Mouse (Mus musculus) B cell, adult 2 months (primary cell): ENCODE measurements around the gene Uba5.

Experiments
- DNase-seq, 2 experiments: peaks; one replicate each; pipeline ENCODE4 v3.0.0; 2022

Uba5 gene

DNA sequence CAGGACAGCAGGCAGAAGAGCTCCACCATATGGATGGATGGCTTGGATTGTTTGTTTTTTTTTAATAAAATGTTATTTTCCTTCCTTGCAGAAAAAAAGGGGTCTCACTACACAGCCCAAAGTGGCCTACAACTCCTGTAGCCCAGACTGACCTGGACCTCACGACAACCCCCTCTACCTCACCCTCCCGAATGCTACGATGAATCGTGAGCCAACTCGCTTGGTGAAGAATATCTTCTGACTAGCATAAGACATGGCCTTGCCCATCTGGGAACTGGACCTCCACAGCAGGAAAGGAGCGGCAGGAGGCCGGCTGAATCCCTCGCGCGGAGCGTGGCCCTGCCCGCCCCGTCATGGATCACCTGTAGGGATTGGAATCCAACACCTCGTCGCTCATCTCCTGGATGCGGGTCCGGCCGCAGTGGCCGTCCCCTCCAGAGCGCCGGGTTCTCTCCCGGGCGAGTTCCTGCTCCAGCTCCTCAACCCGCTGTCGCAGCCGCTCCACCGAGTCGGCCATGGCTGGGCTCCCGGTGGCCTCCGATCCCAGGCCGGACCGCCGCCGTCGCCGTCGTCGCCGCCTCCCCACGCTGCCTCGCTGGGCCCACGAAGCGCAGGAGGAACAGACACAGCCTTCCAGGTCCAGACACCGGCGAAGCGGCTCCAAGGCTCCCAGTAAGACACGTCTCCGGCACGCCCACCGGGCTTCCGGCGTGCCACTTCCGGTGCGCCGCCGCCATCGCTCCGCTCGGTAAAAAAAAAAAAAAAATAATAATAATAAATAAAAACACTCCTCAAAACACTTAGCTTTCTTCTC, at the start of gene Uba5:
Uba5 (minus strand) TSS at position 705 of the 814 bp plus-strand sequence.
- no peak for DNase-seq

DNA sequence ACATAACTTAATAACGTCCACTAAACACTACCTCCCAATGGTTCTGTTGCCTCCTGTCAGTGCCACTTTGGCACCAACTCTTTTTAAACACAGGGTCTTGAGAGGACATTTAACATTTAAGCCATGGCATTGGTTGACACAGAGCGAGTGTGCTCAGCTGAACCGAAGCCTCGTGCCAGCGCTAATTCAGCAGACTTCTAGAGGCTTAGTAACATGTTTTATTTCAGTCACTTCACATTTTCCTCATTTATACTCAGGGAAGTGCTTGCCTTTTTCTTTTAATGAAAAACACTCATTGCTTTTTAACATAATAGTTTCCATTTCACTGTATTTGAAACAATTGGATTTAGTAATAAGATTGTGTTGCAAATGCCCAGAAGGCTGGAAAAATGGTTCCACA, 46.2 kb upstream of the Uba5 start:
- no peak for DNase-seq

DNA sequence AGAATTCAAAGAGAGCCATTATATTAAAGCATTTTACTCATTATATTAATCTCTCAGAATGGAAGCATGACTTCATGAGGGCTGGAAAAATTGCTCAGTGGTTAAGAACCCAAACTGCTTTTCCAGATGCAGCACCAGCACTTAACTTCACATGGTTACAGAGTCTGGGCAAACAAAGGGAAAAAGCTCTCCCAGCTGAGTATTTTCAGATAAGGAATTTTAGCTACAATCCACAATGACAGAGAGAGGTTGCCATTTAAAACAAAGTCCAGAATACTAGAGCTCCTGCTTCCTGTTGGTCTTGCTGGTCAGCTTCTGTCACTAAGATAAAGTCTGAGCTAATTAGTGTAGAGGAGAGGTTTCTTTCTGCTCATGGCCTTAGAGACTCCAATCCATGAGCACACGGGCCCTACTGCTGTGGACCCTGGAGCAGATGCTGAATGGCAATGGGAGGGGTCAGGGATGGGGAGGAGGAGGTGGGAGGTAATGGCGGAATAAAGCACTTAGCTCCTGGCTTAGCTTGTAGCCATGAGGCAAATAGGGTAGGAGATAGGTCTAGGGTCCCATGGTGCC, 45.7 kb upstream of the Uba5 start:
- no peak for DNase-seq

DNA sequence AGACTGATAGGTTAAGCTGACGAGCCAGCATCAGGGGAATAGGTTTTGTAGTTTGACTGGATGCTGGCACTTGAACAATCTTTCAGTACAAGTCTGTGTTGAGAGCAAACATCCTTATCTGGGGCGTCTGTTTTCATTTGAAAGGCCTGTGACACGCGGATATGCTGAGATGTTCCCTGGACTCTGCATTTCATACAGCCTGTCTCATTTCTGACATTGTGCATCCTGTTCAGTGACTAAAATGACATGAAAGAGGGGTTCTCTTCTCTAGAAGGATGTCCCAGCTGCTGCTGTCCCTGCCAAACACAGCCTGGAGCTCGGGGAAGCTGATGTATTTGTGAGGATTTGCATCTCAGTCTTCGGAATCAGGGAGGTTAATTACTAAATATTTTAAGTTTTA, 44.5 kb upstream of the Uba5 start:
- no peak for DNase-seq

DNA sequence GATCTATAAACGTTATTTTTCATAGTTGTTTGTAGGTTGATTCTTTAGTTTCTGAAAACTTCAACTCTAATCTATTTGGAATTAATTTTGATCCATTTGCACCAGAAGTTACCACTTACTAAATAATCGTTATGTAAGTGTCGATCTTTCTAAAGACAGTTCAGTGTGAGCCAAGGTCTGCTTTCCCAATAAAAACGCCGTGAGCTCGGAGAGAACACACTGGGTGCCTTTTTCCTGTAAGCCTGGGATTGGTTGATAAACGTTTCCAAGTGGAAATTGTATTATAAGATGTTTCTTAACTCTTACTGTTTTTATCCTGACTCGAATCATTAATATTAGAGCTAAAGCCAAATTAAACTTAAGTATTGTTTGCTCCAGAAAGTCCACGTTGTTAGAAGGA, 44.0 kb upstream of the Uba5 start:
- no peak for DNase-seq

DNA sequence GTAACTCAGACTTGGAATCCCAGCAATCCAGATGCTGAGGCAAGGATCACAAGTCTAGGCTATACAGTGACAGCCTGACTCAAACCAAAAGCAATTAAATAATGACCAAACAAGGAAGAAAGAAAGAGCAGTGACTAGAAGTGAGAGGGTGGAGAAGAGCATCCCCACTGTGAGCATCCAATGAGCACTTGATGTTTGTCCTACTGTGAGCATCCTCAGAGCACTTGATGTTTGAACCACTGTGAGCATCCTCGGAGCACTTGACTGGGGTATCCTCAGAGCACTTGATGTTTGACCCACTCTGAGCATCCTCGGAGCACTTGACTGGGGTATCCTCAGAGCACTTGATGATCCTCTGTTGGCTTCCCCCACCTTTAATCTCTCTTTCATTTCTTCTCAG, 42.1 kb upstream of the Uba5 start:
- no peak for DNase-seq

DNA sequence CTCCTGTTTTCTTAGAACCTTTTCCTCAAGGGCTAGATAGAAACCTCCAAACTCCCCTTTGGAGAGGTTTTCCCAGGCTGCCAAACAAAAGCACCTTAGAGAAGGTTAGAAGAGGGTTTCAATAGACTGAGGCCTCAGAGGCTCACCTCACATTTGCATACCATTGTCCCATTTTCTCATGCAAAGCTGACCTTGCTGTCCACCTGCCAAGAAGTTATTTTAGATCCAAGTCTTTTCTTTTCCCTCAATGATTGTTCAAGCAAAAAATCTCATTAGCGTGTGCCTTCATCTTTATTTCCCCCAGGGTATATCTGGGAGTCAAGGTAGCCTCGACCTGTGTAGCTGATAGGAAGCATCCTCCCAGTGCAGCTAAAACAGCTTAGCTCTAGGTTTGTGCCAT, 40.0 kb upstream of the Uba5 start:
- no peak for DNase-seq

DNA sequence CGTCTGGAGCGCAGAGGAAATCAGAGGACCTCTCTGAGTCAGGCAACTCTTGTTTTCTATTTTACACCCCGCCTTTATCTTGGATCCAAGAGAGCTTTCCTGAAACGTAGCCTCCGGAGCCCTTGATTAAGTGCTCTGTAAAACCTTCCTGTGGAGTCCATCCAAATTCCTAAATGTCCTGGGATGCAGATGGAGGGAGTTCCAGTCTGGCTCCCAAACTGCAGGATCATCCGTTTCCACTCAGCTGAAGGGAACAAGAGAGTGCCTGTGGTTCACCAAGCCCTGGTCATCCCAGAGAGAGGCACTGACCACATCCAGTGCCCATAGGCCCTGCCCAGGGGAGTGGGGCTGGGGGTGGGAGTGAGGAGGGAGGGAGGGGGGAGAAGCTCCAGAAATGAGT, 39.4 kb upstream of the Uba5 start:
- DNase-seq: no peak

DNA sequence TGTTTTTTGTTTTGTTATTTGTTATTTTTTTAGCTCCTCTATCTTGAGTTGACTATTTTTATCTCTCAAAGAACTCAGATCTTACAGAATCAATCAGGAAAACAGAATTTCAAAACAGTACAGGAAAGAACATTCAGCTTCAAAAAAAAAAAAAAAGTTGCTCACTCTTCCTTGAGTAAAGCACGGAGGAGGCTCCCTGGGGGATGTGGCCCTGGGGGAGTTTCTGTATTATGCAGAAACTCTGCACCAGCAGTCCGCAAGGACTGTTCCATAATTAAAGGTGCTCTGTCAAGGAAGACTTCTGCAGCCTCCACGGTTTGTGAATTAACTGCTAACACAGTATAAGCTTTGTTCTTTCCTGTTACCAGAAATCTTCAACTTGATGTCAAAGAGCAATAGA, 38.5 kb upstream of the Uba5 start:
- peak; percentile 9 to 12 for DNase-seq

DNA sequence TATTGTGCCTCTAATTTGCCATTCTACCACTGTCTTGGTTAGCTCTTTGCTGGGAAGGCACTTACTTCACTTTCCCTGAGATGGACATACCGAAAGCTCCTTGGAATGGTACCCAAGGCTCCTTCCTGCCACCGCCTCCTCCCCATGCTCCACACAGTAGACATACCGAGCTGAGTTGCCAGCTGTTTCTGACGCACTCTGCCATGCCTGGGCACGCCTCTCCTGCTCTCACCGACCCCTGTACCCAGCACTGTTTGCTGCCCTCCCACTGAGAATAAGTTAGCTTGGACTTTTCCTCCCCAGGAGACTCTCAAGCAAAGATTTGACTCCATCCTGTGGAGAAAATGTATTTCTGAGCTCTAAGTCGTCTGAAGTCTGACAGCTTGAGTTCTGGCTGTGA, 37.9 kb upstream of the Uba5 start:
- no peak for DNase-seq

DNA sequence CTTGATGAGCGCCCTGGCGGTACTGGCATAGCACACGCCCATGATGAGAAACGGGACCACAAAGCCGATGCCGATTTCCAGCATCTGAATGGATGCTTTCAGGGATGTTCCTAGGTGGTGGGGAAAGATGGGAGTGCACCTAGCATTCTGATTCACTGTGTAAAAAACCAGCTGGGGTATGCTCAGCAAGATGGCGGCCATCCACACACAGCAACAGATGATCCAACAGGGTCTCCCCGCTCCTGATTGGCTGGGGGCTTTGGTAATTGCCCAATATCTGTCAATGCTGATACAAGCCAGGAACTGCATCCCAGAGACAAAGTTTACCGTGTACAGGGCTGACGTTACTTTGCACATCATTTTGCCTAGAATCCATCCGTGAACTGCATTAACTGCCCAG, 36.1 kb upstream of the Uba5 start:
- DNase-seq: peak; percentile 55 to 60

DNA sequence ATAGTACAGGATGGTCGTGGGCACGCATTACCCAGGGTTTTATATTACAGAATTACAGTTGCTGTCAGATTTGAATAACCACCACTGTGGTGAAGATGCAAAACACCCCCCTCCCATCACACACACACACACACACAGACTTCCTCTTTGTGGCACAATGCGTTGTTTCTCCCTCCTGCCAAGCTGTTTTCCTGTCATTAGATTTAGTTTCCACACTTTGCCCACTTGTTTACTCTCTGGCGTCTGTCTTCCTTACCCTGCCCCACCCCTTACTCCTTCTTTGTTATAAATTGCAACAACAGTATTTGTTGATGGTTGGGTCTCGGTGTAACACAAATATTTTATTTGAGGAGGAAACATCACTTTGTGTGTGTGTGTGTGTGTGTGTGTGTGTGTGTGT, 35.3 kb upstream of the Uba5 start:
- DNase-seq: peak; percentile 48 to 51

DNA sequence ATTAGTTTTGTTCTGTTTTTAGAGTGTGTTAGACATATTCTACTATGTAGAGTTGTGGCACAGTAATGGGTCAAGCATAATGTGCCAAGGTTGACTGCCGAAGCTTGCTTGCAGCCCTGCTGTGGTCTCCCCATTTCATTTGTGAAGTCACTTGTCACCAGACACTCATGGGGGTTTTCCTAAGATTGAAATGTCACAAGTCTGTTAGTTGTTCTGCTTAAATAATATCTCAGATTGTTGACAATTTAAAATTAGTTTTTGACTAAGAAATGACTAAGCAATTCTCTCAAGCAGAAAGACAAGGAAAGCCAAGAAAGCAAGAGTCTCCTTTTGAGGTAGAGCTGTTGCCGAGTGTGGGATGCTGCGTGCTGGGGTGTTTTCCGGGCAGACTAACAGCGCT, 30.0 kb upstream of the Uba5 start:
- DNase-seq: no peak

DNA sequence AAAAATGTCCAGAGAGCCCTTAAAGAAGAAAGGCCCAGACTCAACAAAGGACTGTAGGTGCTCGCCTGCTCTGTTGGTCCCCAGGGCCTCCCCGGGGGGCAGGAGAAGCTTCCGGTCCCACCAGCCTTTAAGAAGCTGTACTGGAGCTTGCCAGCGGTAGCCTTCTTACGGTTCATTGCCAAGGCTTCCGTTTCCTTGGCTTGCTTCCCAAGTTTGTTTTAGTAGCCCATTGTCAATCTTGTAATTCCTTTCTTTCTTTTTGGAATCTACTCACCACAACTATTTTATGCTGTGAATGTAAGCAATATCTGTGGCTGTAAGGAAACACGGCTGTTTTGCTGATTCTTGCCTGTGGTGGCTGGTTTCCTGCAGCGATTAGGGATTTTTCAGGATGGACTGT, 25.6 kb upstream of the Uba5 start:
- DNase-seq: no peak

DNA sequence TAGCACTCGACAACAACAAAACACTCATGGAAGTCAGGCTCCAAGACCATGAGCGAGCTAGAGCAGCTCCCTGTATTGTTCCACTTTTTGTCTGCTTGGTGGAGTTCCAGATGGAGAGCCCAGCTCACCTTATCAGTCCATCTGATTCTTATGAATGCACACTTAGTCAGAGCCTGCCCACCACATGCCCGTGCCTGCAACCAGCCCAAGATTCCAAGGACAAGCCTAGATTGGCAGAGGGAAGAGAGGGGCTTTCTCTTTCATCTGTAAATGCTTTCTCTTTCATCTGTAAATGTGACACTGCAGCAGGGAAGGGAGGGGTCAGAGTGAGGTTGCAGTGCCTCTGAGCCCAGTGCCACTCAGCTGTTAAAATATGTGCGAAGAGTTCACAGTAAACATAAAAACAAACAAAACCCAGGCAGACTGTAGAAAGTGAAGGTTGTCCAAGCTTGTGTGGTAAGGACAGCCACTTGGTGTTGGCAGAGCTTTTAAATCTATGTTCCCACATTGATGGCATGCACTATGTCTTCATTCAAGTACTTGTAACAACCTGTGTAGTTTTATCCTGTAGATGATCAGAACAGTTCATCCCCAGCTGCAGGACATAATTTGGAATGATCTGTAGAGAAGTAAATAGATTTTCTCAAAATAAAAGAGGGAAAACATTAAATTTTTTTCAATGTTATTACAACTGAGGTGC, 22.9 kb upstream of the Uba5 start:
- DNase-seq: no peak

DNA sequence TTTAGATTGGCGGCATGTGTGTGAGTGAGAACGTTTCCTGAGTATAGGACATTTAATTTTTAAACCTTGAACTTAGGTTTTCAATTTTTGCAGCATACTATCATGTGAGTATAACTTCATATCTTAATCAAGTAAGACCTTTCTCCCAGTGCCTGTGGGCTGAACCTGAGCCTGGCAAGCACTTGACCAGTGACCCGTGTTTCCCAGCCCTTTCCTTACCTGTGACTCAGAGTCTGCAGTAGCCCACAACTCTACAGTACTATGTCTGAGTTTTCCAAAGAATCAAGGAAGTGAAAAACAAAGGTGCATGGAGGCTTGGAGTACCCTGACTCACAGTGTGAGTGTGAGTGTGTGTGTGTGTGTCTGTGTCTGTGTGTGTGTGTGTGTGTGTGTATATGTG, 17.1 kb upstream of the Uba5 start:
- no peak for DNase-seq

DNA sequence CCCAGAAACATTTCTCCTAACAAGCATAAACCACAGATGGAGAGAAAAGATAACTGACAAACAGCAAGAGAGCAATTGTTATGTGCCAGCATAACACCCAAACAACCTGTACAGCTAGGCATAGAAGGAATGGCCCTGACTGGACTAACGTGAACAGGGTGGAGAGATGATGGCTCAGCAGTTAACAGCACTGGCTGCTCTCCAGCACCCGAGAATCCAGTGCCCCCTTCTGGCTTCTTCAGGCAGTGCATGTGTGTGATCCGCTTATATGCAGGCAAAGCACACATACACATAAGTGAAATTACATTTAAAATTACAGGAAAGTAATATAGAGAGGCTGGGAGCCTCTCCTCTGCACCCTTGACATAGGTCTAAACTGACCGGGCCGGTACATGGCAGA, 16.4 kb upstream of the Uba5 start:
- peak; percentile 71 for DNase-seq

DNA sequence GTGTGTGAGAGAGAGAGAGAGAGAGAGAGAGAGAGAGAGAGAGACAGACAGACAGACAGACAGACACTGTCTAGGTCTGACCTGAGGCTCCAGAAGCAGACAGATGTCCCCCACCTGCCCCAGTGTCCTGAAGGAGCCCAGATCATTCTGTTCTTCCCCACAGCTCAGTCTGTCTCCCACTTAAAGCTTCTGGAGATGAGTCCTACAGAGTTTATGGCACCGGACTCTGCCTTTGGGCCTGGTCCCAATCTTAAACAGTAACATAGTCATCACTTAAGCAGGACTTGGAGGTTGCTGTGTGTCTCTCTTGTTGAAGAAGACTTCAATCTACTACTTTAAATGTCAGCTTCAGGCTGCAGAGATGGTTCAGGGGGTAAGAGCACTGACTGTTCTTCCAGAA, 15.8 kb upstream of the Uba5 start:
- DNase-seq: no peak

DNA sequence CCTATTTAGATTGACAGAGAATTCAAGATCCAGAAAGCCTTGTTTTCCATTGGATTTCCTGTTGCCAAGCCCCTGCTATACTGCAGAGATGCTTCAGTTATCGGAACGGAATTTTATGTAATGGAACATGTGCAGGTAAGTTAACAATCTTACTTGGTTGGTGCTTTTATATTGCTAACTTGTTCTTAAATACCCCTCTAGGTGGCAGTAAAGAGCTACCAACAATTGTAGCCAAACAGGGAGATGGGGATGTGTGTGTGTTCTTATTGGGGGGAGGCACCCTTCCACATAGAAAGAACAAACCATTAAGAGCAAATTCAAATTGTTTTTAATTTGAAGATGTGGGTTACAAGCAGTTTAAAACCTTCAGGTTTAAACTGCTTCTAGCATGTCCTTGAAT, 12.9 kb upstream of the Uba5 start:
- peak in 1 of 2 experiments; percentile 10 for DNase-seq

DNA sequence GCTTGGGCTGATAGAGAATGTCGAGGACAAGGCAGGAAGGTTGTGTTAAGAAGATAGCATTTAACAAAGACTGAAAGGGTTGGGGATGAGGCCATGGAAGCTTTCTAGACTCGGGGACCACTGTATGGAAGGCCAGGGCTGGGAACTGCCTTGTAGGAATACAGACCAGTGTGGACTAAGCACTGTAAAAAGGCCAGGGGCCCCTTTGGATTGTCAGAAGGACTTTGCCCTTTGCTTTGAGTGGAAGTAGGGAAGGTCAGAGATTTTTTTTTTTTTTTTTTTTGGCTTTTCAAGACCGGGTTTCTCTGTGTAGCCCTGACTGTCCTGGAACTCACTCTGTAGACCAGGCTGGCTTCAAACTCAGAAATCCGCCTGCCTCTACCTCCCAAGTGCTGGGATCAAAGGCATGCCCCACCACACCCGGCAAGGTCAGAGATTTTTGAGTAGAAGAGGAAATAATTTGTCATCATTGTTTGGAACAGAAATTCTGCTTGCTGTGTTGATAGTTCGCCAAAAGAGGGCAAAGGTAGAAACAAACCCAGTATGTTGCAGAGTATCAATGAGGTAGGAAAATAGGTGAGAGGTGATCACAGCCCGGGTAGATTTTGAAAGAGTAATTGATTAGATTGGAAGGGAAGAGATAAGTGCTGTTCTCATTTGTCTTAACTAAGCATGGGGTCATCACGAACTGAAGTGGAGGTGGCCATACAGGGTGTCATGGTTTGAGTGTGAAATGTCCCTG, 8.1 kb upstream of the Uba5 start:
- no peak for DNase-seq

DNA sequence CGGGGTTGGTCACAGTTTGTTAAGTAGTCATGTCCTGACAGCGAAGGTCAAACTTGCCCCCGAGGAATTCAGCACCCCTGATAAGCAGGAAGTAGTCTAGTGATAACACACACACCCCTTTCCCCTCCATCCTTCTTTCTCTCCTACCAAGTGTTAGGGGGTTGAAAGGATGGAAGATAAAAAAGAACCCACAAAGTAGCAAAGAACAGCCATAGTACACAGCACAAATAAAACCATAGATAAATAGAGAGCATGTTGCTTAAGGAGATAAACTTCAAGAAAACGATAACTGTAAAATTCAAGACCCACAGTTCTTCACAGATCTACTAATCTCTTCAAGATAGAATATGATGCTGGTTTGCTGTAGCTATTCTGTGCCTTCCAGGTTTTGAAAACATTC, 7.3 kb upstream of the Uba5 start:
- no peak for DNase-seq

DNA sequence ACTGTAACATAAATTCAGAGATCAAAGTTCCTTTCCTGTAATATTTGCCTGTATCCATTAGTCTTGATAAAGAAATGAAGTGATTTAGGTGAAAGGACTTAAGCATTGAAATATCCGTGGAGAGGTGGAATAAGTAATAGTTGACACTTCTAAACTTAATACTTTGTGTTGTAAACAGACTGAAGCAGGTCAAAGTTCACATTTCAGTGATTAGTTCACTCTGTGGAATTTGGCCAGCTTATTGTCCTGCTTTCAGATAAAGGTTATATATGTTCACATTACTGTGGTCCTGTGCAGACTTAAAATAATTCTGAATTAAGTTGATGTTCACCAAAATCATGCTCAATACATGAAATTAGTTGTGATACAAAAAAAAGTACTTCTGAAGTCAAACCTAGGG, 1.6 kb upstream of the Uba5 start:
- DNase-seq: no peak

DNA sequence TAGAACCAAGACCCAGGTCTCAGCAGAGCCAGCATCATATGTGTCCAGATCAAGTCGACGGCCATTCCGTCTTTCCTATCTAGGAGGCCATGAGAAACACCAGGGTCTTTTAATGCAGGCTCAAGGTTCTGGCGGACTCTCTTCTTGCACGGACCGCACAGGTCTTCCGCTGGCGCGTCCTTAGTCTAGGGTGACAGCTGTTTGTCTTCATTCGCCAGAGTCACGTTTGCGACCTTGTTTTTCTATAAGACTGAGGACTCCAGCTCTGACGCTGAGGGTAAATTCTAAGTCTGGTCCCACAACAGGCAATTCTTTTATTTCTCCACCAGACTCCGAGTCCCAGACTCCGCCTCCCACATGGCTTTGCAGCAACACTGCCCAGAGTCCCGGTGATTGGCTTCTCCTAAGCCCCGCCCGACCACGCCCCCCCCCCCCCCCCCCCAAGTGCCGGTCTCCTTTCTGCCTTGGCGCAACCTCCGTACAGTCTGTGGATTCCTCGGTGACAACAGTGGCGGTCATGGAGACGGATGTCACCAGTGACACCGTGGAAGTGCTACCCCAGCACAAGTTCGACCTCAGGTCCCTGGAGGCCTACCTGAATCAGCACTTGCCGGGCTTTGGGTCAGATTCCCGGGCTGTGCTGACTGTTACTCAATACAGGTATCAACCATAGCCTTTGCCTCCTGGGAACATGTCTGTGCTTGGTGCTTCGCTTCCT, 469 bp upstream of the Uba5 start, which contains the start of gene Acad11:
Acad11 (plus strand) TSS at position 134 of the 718 bp plus-strand sequence.
- peak; percentile 90 for DNase-seq
